Mouse (Mus musculus) liver, postnatal 0 days (tissue): ENCODE results near the gene E130116L18Rik.

Experiments
- CTCF ChIP-seq: sonication (generic); IDR thresholded peaks from 2 replicates; pipeline ENCODE4 v1.5.1; 2016; ENCODE audit warnings: antibody characterized with exemption, low read depth
- EP300 ChIP-seq: IDR thresholded peaks from 2 replicates; pipeline ENCODE4 v1.6.1; 2016; ENCODE audit warnings: antibody characterized with exemption, low read depth, mild to moderate bottlenecking

DNA sequence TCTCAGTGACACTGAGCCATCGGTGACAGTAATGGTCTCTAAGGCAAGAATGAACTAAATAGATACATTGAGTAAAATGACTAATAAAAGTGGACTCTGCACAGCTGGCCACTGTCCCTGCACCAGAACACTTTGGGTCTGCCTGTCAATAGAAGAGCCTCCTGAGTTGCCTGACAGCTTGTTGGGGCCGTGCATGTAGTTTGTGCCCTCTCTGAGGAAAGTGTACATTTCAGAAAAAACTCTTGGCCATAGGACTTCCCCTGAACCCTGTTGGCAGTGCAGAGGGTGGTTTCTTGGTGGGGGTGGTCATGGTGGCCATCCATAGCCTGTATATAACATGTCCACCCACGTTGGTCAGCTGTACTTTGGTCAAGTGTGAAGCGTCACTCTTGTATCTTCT is 31.5 kb upstream of the E130116L18Rik start:
- TF ChIP-seq CTCF (no peak), EP300 (no peak)
